Mouse (Mus musculus): ENCODE measurements at regions not wholly inside any gene's neighbourhood (a gene's known extent, or its start where the extent isn't known, plus 50 kb on each side); places are given as distances from the start of the nearest gene placed in this dataset.
"Not testable (repeated sequence)": the region's sequence is repeated elsewhere in the genome, so short reads cannot be mapped to it uniquely, and the experiment has no call there.

DNA sequence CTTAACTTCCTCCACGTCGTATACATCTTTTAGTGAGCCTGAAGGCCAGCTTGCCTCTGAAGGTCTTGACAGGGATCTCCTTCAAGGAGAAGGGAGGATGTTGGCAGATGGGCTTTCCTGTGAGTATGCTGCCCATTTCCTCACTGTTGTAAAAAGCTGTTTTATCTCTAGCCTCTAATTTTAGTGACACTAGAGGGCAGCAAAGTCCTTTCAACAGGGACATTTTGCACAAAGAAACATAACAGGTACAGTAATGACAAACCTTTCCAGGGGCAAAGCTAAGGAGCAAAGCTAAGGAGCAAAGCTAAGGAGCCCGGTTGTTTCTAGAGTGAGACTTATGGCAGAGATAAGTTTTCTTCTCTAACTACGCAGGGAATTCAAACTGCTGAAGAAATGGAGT, 59.0 kb upstream of the Kbtbd8 start:
- no peak overlapping the region for H3K27ac ChIP-seq (ENCODE audit: insufficient read depth, low read length)
- H3K4me3 ChIP-seq (ENCODE audit: low read depth, low read length), result no peak overlapping the region
- TF ChIP-seq CTCF (IDR thresholded peaks at IDR 0.05; ENCODE audit: low read depth, low read length) (peak; percentile 15), EP300 (IDR thresholded peaks at IDR 0.05; ENCODE audit: insufficient read depth, low read depth, low read length) (no peak)
- H3K9ac ChIP-seq (ENCODE audit: low read depth, poor library complexity, severe bottlenecking), result no peak overlapping the region
- no peaks in the 10 kb centered on the region for H3K36me3 ChIP-seq (ENCODE audit: control insufficient read depth, insufficient read depth, low read length, poor library complexity, severe bottlenecking)
- H3K4me1 ChIP-seq (ENCODE audit: control insufficient read depth, insufficient read depth, low read length), result no peaks in the 10 kb centered on the region
- H3K27me3 ChIP-seq (ENCODE audit: control insufficient read depth, insufficient read depth, low read length, poor library complexity, severe bottlenecking), result no peaks in the 10 kb centered on the region
- H3K9me3 ChIP-seq (replicated peaks; ENCODE audit: control insufficient read depth, insufficient read depth, low read length, poor library complexity, severe bottlenecking), result no peaks in the 10 kb centered on the region

- Histone ChIP-seq H3K9ac (ENCODE audit: low read depth, poor library complexity, severe bottlenecking) (no peak overlapping the region), H3K9me3 (replicated peaks; ENCODE audit: control insufficient read depth, insufficient read depth, low read length, poor library complexity, severe bottlenecking) (no peaks in the 10 kb centered on the region), H3K27me3 (ENCODE audit: control insufficient read depth, insufficient read depth, low read length, poor library complexity, severe bottlenecking) (no peaks in the 10 kb centered on the region), H3K4me1 (ENCODE audit: control insufficient read depth, insufficient read depth, low read length) (no peaks in the 10 kb centered on the region), H3K27ac (ENCODE audit: insufficient read depth, low read length) (no peak overlapping the region), H3K36me3 (ENCODE audit: control insufficient read depth, insufficient read depth, low read length, poor library complexity, severe bottlenecking) (no peaks in the 10 kb centered on the region), H3K4me3 (ENCODE audit: low read depth, low read length) (no peak overlapping the region)
- TF ChIP-seq POLR2A (IDR thresholded peaks at IDR 0.05; ENCODE audit: insufficient read depth, low read length) (no peak), EP300 (IDR thresholded peaks at IDR 0.05; ENCODE audit: insufficient read depth, low read depth, low read length) (no peak), CTCF (IDR thresholded peaks at IDR 0.05; ENCODE audit: low read depth, low read length) (no peak)
Observed at GRCm38 (mm10) chr6:95056222-95056621, 60.8 kb upstream of the Kbtbd8 start.

DNA sequence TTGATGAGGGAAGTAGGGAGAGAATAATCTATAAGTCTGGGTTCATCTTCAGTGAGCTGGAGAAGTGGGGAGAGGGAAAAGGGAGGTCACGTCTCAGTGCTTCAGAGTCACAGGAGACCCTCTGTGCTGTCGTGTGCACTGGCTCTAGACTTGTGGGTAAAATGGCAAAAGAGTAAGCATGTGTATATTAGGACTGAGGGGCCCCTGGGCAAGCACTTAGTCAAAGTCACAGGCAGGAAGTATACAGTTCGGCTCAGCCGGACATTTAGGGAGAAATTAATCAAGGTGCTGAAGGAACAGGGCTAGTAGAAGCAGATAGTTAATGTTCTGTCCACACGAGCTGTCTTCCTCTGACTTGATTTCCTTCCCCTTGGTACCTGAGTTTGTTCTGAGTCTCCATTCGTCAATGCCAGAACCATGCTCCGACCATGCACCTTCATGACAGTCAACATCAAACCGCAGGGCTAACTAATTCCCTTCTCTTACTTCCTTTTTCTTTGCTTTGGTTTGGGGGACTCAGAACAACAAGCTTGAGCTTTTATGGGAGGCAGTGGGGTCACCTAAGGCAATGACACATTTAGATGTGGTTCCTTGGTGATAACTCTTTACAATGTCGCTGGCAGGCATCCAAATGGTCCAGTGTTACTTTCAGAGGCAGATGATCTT, 63.2 kb upstream of the Kbtbd8 start:
- Histone ChIP-seq H3K36me3 (ENCODE audit: control insufficient read depth, insufficient read depth, low read length, poor library complexity, severe bottlenecking) (no peaks in the 10 kb centered on the region), H3K4me1 (ENCODE audit: control insufficient read depth, insufficient read depth, low read length) (no peaks in the 10 kb centered on the region), H3K27ac (ENCODE audit: insufficient read depth, low read length) (no peak overlapping the region), H3K4me3 (ENCODE audit: low read depth, low read length) (no peak overlapping the region), H3K27me3 (ENCODE audit: control insufficient read depth, insufficient read depth, low read length, poor library complexity, severe bottlenecking) (no peaks in the 10 kb centered on the region), H3K9ac (ENCODE audit: low read depth, poor library complexity, severe bottlenecking) (no peak overlapping the region), H3K9me3 (replicated peaks; ENCODE audit: control insufficient read depth, insufficient read depth, low read length, poor library complexity, severe bottlenecking) (no peaks in the 10 kb centered on the region)
- TF ChIP-seq EP300 (IDR thresholded peaks at IDR 0.05; ENCODE audit: insufficient read depth, low read depth, low read length), result no peak
- no peak for TF ChIP-seq CTCF (IDR thresholded peaks at IDR 0.05; ENCODE audit: low read depth, low read length)
- no peak for TF ChIP-seq POLR2A (IDR thresholded peaks at IDR 0.05; ENCODE audit: insufficient read depth, low read length)

- not testable (repeated sequence) for H3K4me3 ChIP-seq (ENCODE audit: low read depth, low read length); H3K27ac ChIP-seq (ENCODE audit: insufficient read depth, low read length)
Observed at GRCm38 (mm10) chr6:95041351-95041750, 75.7 kb upstream of the Kbtbd8 start.

DNA sequence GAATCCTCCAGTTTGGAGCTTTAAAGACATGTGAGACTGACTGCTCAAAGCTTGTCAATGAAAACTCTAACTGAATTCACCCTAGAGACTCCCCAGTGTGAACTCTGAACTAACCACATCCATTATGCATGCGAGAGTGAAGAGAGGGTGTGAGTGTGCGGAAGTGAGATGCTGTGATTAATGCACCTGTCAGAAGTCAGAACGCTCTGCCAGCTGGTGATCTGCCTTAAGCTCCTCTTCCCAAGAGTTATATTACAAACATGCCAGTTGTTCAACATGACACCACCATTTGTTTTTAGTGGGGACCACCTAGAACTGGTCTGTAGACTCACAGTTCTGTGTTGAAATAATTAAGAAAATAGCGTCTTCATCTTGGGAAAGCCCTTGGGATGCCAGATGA, 92.8 kb upstream of the Kbtbd8 start:
- TF ChIP-seq POLR2A (IDR thresholded peaks at IDR 0.05; ENCODE audit: insufficient read depth, low read length) (no peak), EP300 (IDR thresholded peaks at IDR 0.05; ENCODE audit: insufficient read depth, low read depth, low read length) (no peak), CTCF (IDR thresholded peaks at IDR 0.05; ENCODE audit: low read depth, low read length) (no peak)
- no peak overlapping the region for H3K9ac ChIP-seq (ENCODE audit: low read depth, poor library complexity, severe bottlenecking)
- no peaks in the 10 kb centered on the region for H3K27me3 ChIP-seq (ENCODE audit: control insufficient read depth, insufficient read depth, low read length, poor library complexity, severe bottlenecking)
- H3K27ac ChIP-seq (ENCODE audit: insufficient read depth, low read length), result no peak overlapping the region
- H3K4me3 ChIP-seq (ENCODE audit: low read depth, low read length), result no peak overlapping the region
- H3K36me3 ChIP-seq (ENCODE audit: control insufficient read depth, insufficient read depth, low read length, poor library complexity, severe bottlenecking), result no peaks in the 10 kb centered on the region
- H3K9me3 ChIP-seq (replicated peaks; ENCODE audit: control insufficient read depth, insufficient read depth, low read length, poor library complexity, severe bottlenecking), result no peaks in the 10 kb centered on the region; the same call in 1 of the 2 replicates
- no peaks in the 10 kb centered on the region for H3K4me1 ChIP-seq (ENCODE audit: control insufficient read depth, insufficient read depth, low read length)

More at GRCm38 (mm10) chr6:95041351-95041750, 75.7 kb upstream of the Kbtbd8 start:
- not testable (repeated sequence) for H3K4me1 ChIP-seq (ENCODE audit: control insufficient read depth, insufficient read depth, low read length); H3K9me3 ChIP-seq (replicated peaks; ENCODE audit: control insufficient read depth, insufficient read depth, low read length, poor library complexity, severe bottlenecking); H3K27me3 ChIP-seq (ENCODE audit: control insufficient read depth, insufficient read depth, low read length, poor library complexity, severe bottlenecking); H3K9ac ChIP-seq (ENCODE audit: low read depth, poor library complexity, severe bottlenecking); H3K36me3 ChIP-seq (ENCODE audit: control insufficient read depth, insufficient read depth, low read length, poor library complexity, severe bottlenecking)

DNA sequence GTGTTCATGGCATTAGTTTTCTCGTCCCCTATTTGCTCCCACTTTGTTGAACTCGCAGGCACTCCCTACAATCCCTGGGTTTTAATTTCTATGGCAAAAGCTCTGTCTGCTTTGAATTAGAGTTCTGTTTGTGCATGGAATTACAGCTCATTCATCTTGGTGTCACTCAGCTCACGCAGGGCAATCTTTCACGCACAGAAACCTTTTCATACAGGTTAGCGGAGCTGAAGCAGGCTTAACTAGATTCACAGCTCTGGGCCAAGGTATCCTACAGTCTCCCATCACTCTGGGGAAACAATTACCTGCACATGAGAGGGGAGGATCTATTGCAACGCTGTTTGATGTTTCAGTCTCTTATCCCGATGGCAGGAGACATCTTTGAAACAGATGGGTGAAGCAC, 95.3 kb upstream of the Kbtbd8 start:
- no peaks in the 10 kb centered on the region for H3K27me3 ChIP-seq (ENCODE audit: control insufficient read depth, insufficient read depth, low read length, poor library complexity, severe bottlenecking)
- no peaks in the 10 kb centered on the region for H3K36me3 ChIP-seq (ENCODE audit: control insufficient read depth, insufficient read depth, low read length, poor library complexity, severe bottlenecking)
- no peak overlapping the region for H3K27ac ChIP-seq (ENCODE audit: insufficient read depth, low read length)
- H3K9me3 ChIP-seq (replicated peaks; ENCODE audit: control insufficient read depth, insufficient read depth, low read length, poor library complexity, severe bottlenecking), result no peaks in the 10 kb centered on the region; the same call in 1 of the 2 replicates
- H3K9ac ChIP-seq (ENCODE audit: low read depth, poor library complexity, severe bottlenecking), result no peak overlapping the region
- TF ChIP-seq POLR2A (IDR thresholded peaks at IDR 0.05; ENCODE audit: insufficient read depth, low read length), result no peak
- no peak for TF ChIP-seq EP300 (IDR thresholded peaks at IDR 0.05; ENCODE audit: insufficient read depth, low read depth, low read length)
- no peak for TF ChIP-seq CTCF (IDR thresholded peaks at IDR 0.05; ENCODE audit: low read depth, low read length)
- H3K4me1 ChIP-seq (ENCODE audit: control insufficient read depth, insufficient read depth, low read length), result no peaks in the 10 kb centered on the region
- H3K4me3 ChIP-seq (ENCODE audit: low read depth, low read length), result no peak overlapping the region

Data from ES-Bruce4 (cell line).